Mouse (Mus musculus): ENCODE measurements at regions not wholly inside any gene's neighbourhood (a gene's known extent, or its start where the extent isn't known, plus 50 kb on each side); places are given as distances from the start of the nearest gene placed in this dataset.
"Not testable (repeated sequence)": the region's sequence is repeated elsewhere in the genome, so short reads cannot be mapped to it uniquely, and the experiment has no call there.

- no peak for DNase-seq (ENCODE audit: low spot score in 2 of 2)
These were observed 297.5 kb downstream of the Eipr1 start for GRCm38 (mm10) chr12:29049105-29049511.

GRCm38 (mm10) chr12:29049801-29050200 lies 298.2 kb downstream of the Eipr1 start:
- DNase-seq (ENCODE audit: low spot score in 2 of 2), result no peak

- DNase-seq (ENCODE audit: low spot score in 2 of 2), result no peak
These were observed 299.1 kb downstream of the Eipr1 start for GRCm38 (mm10) chr12:29050516-29051251.

- DNase-seq (ENCODE audit: low spot score in 2 of 2), result no peak
These were observed 302.8 kb downstream of the Eipr1 start for GRCm38 (mm10) chr12:29054367-29054766.

- DNase-seq (ENCODE audit: low spot score in 2 of 2), result no peak
These were observed 310.5 kb downstream of the Eipr1 start for GRCm38 (mm10) chr12:29062025-29062637.

- DNase-seq (ENCODE audit: low spot score in 2 of 2), result no peak
These were observed 311.2 kb downstream of the Eipr1 start for GRCm38 (mm10) chr12:29062801-29063200.

GRCm38 (mm10) chr12:29068180-29068579 lies 316.6 kb downstream of the Eipr1 start:
- peak in 1 of 2 experiments; percentile 22 for DNase-seq (ENCODE audit: low spot score in 2 of 2)

- DNase-seq (ENCODE audit: low spot score in 2 of 2), result no peak
These were observed 323.7 kb downstream of the Eipr1 start for GRCm38 (mm10) chr12:29075096-29075852.

- no peak for DNase-seq (ENCODE audit: low spot score in 2 of 2)
These were observed 325.0 kb downstream of the Eipr1 start for GRCm38 (mm10) chr12:29076606-29077005.

- no peak for DNase-seq (ENCODE audit: low spot score in 2 of 2)
These were observed 327.4 kb downstream of the Eipr1 start for GRCm38 (mm10) chr12:29079011-29079410.

GRCm38 (mm10) chr12:29083426-29084221 lies 332.0 kb downstream of the Eipr1 start:
- peak; percentile 68 to 78 for DNase-seq (ENCODE audit: low spot score in 2 of 2)

- DNase-seq (ENCODE audit: low spot score in 2 of 2), result not testable (repeated sequence)
These were observed 335.6 kb downstream of the Eipr1 start for GRCm38 (mm10) chr12:29087245-29087644.

GRCm38 (mm10) chr12:29089634-29090033 lies 338.0 kb downstream of the Eipr1 start:
- DNase-seq (ENCODE audit: low spot score in 2 of 2), result no peak

GRCm38 (mm10) chr12:29090451-29090850 lies 338.8 kb downstream of the Eipr1 start:
- DNase-seq (ENCODE audit: low spot score in 2 of 2), result no peak

- DNase-seq (ENCODE audit: low spot score in 2 of 2), result no peak
These were observed 343.9 kb downstream of the Eipr1 start for GRCm38 (mm10) chr12:29095406-29096032.

- peak; percentile 49 to 52 for DNase-seq (ENCODE audit: low spot score in 2 of 2)
These were observed 344.7 kb downstream of the Eipr1 start for GRCm38 (mm10) chr12:29096033-29096913.

- no peak for DNase-seq (ENCODE audit: low spot score in 2 of 2)
These were observed 348.5 kb downstream of the Eipr1 start for GRCm38 (mm10) chr12:29100042-29100570.

GRCm38 (mm10) chr12:29106893-29107719 lies 355.5 kb downstream of the Eipr1 start:
- DNase-seq (ENCODE audit: low spot score in 2 of 2), result no peak

GRCm38 (mm10) chr12:29107720-29108051 lies 356.1 kb downstream of the Eipr1 start:
- no peak for DNase-seq (ENCODE audit: low spot score in 2 of 2)

Measured in right cerebral cortex, adult 2 months (tissue).